Mouse (Mus musculus): Measurements from ENCODE around the gene Cds1.

Cds1 gene

GRCm38 (mm10) chr5:101764554-101765347 is at the start of gene Cds1:
Gene Cds1 (plus strand): TSS chr5:101765130.
- peak; percentile 33 to 69 for DNase-seq (ENCODE audit: low read depth in 1 of 2, low spot score in 2 of 2)

GRCm38 (mm10) chr5:101724216-101724615 is 40.7 kb upstream of the Cds1 start:
- no peak for DNase-seq (ENCODE audit: low read depth in 1 of 2, low spot score in 2 of 2)

GRCm38 (mm10) chr5:101724756-101725155 is 40.2 kb upstream of the Cds1 start:
- no peak for DNase-seq (ENCODE audit: low read depth in 1 of 2, low spot score in 2 of 2)

DNA sequence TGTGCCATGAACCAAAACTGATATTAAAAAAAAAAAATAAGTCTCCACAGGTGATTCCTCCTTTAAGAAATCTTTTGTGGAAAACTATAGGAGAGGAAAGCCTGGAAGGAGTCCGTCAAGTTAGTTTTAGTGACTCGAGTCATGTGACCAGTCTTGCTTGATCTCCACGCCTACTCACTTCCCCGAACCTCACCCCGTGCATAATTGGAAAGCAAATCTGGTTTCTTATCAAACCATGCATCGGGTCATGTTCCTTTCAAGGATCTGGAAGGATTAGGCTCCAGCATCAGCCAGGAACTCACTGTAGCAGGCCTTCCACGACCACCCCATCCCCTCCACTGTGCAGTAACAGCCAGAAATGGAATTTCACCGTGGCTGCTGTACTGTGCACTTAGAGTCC is 39.2 kb upstream of the Cds1 start:
- no peak for DNase-seq (ENCODE audit: low read depth in 1 of 2, low spot score in 2 of 2)

- DNase-seq (ENCODE audit: low read depth in 1 of 2, low spot score in 2 of 2) = no peak
These were observed 38.6 kb upstream of the Cds1 start for GRCm38 (mm10) chr5:101726371-101726770.

DNA sequence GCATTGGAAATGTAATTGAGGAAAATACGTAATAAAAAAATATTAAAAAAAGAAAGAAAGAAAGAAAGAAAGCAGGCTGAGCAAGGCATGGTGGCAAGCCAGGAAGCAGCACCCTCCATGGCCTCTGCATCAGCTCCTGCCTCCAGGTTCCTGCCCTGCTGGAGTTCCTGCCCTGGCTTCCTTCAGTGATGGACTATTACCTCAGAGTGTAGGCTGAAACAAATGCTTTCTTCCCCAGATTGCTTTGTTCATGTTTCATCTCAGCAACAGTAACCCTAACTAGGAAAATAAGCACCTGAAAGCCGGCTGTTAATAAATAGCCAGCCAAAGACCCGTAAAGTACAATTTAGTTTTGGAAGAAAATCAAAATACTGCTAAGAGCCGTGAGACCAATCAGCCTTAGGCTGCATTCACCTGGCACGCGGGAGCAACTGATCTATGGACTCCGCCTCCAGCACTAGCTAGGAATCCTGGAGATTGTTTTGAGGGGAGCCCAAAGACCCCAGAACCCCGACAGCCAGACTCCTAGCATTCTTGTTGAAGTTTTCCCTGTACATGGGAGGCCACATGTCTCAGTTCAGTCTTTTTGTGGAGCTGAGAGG is 36.5 kb upstream of the Cds1 start:
- DNase-seq (ENCODE audit: low read depth in 1 of 2, low spot score in 2 of 2) = no peak

GRCm38 (mm10) chr5:101737341-101737740 is 27.6 kb upstream of the Cds1 start:
- no peak for DNase-seq (ENCODE audit: low read depth in 1 of 2, low spot score in 2 of 2)

DNA sequence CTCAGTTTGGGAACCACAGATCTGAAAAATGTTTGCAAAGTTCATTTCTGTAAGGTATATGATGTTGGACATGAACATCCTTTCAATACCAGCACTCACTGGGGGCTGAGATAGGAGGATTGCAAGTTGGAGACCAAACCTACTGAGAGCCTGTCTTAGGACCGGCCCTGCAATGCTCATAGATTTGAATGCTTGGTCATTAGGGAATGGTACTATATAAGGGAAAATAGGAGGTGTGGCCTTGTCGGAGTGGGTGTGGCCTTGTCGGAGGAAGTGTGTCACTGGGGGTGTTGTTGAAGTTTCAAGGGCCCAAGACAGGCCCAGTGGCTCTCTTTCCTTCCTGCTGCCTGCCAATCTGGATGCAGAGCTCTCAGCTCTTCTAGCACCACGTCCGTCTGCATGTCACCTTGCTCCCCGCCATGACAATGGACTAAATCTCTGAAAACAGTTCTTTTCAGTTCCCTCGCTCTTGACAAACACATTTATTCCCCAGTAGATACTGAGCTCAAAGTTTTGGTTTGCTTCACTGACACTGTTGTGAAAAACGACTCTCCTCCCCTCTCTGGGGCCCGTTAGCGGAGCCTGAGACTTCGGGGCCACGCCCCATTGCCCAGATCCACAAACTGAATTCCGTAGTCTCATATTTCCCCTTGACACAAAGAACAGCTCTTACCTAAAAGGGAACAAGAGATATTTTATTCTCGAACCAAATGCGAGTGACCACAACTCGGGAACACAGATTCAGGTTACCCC is 24.3 kb upstream of the Cds1 start:
- DNase-seq (ENCODE audit: low read depth in 1 of 2, low spot score in 2 of 2) = no peak

- DNase-seq (ENCODE audit: low read depth in 1 of 2, low spot score in 2 of 2) = no peak
These were observed 23.7 kb upstream of the Cds1 start for GRCm38 (mm10) chr5:101741224-101741591.

DNA sequence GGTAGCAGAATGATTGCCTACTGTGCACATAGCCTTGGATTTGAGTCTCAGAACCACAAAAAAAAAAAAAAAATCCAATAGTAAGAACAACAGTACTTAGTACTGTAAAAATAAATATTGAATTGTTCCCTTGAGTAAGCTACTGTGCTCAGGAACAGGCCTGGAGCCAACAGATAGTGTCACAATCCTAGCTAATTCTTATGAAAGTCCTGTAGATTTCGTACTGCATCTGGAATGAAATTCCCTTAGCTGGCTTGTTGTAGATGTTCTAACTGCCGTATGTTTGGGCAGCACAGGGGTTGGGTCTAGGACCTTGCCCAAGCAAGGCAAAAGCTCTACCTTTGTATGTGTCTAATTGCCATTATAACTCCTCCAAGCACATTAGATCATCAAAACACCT is 22.9 kb upstream of the Cds1 start:
- DNase-seq (ENCODE audit: low read depth in 1 of 2, low spot score in 2 of 2) = no peak

DNA sequence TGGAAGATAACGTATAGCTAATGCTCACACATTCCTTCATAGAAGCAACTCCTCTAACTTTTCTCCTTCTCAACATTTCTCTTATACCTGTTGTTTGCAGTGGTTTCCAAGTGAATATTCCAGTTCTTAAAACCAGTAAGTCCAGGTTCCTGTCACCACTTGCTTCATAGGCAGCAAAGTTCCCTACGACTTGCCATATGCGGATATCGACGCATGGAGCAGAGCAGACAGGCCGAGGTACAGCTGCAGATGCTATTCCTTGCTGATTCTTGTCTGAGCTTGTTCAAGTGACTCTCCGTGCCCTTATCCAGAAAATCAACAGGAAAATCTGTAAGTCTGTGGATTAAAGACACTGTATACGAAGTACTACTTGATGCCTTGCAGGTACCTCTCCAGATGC is 22.5 kb upstream of the Cds1 start:
- DNase-seq (ENCODE audit: low read depth in 1 of 2, low spot score in 2 of 2) = no peak

DNA sequence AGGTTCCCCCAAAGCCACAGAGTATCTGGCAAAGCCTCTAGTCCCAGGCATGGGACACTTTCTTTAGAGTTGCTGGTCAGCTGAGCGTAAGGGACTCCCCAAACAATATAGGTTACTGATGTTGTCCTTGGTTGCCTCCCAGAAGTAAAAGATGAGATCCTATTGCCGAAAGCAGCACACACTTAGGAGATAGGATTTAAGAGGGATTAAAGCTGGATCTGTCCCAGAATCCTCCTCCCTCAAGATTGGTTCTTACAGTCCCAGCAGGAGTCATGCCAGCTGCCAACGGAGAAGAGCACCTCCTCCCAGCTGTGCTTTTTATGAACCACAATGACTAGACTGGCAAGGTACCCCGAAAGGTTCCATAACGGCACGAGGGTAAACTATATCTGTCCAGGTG is 20.0 kb upstream of the Cds1 start:
- no peak for DNase-seq (ENCODE audit: low read depth in 1 of 2, low spot score in 2 of 2)

GRCm38 (mm10) chr5:101753680-101754079 is 11.2 kb upstream of the Cds1 start:
- no peak for DNase-seq (ENCODE audit: low read depth in 1 of 2, low spot score in 2 of 2)

GRCm38 (mm10) chr5:101757669-101758068 is 7.3 kb upstream of the Cds1 start:
- no peak for DNase-seq (ENCODE audit: low read depth in 1 of 2, low spot score in 2 of 2)

DNA sequence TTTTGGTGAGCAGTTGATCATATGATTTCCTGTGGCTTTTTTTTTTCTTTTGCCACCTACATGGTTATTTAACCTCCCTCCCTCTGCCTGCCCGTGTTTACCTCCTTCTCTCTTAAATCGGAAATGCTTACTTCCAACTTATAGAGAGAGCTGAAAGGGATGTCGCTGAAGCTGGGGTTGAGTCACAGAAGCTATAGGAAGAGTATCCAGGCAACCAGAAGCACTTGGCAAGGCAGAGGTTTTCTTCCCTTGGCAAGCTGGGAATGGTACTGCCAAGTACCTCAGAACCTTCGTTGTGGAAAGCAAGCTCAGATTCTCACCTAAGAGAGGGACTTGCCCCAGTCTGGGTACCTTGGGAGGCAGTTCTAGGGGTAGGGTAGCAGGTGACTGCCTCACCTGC is 3.2 kb upstream of the Cds1 start:
- no peak for DNase-seq (ENCODE audit: low read depth in 1 of 2, low spot score in 2 of 2)

DNA sequence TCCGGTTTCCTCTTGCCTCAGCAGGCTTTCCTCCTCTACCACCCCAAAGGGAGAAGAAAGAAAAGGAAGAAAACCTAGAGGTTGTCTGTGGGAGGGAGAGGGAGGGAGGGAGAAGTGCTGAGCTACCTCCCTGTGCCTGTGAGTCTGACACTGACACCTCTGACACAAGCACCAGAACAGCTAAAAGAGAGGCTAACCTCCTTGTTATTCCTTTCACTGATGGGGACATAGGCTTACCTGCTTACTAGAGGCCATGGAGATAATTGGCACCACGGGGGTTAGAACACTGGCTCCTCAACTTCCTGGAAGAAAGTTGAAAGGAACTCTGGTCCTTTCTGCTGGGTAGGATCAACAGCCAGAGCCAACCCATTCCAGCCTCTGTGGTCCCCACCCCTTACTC is 1.4 kb upstream of the Cds1 start:
- DNase-seq (ENCODE audit: low read depth in 1 of 2, low spot score in 2 of 2) = no peak

DNA sequence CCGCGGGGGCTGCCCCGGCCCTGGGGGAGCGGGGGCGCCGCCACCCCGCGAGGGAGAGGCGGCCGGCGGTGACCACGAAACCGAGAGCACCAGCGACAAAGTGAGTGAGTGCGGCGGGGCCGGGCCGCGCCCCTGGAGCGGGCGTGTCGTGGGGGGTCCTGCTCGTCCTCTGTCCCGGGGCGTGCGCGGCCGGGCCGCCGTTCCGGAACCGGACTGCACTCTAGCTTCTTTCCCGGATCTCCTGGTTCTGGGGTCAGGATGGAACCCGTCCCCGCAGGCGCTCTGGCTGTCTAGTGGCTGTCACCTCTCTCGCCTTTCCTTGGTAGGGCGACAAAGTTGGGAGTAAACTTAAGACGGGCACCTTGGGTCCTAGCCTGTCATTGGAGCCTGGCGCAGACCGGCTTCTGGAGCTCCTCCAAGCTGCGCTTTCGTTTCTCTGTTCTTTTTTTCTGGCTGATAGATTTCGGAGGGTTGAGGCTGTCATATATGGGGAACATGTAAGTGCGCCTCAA is 516 bp downstream of the Cds1 start:
- DNase-seq (ENCODE audit: low read depth in 1 of 2, low spot score in 2 of 2) = peak in 1 of 2 experiments; percentile 46

- peak in 1 of 2 experiments; percentile 31 for DNase-seq (ENCODE audit: low read depth in 1 of 2, low spot score in 2 of 2)
These were observed 1.3 kb downstream of the Cds1 start for GRCm38 (mm10) chr5:101766248-101766647.

DNA sequence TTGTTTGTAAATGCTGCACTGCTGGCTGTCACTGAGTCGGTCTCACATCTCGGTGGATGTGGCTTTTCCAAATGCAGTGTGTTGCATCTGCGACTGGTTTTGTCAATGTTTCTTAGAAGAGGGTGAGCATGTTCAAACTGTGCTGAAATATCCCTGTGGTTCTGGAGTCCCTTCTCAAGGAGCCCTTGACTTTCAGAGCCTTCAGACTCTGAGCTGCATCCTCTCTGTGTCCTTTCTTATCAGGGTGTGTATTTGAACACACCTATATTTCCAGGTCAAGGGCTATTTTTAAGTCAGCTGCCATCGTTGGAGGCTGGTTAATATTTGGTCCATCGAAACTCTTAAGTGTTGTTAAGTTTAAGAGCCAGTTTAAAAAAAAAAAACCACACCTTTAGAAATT is 2.2 kb downstream of the Cds1 start:
- DNase-seq (ENCODE audit: low read depth in 1 of 2, low spot score in 2 of 2) = no peak

- DNase-seq (ENCODE audit: low read depth in 1 of 2, low spot score in 2 of 2) = no peak
These were observed 2.6 kb downstream of the Cds1 start for GRCm38 (mm10) chr5:101767486-101767885.

GRCm38 (mm10) chr5:101768558-101768957 is 3.6 kb downstream of the Cds1 start:
- no peak for DNase-seq (ENCODE audit: low read depth in 1 of 2, low spot score in 2 of 2)

GRCm38 (mm10) chr5:101772621-101773020 is 7.7 kb downstream of the Cds1 start:
- DNase-seq (ENCODE audit: low read depth in 1 of 2, low spot score in 2 of 2) = no peak
